Mouse (Mus musculus): ENCODE data around the gene Clec4n. TPM values are rescaled to one million over a fixed set of nuclear protein-coding genes. Genes with fewer than 3 reads are reported as not detected.
"Not testable (repeated sequence)": the region's sequence is repeated elsewhere in the genome, so short reads cannot be mapped to it uniquely, and the experiment has no call there.

Clec4n gene
- polyA plus RNA-seq, 1 experiment from 2014 or later, result 3.7 TPM

DNA sequence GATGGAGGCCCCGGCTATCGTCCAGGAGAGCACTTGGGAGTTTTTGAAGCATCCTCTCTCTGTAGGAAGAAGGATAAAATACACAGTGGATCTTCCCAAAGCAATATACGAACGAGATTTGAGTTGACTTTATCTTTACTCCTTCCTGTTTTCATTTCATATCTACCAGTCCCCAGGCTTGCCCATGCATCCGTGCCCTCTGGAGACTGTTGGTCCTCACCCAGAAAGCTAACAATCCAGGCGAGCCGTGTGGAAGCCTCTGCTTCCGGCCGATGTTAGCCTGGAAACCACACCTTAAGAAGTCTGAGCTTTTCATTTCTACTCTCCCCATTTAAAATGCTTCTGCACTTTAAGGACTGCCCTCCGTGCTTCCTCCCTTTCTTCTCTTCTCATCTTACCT lies 59.3 kb downstream of the Clec4n start:
- Histone ChIP-seq H3K36me3 (ENCODE audit: insufficient read depth, low read length) (no peaks in the 10 kb centered on the region), H3K9me3 (ENCODE audit: low read length) (no peaks in the 10 kb centered on the region), H3K9ac (replicated peaks; ENCODE audit: low read length) (no peak overlapping the region), H3K4me2 (replicated peaks; ENCODE audit: low read depth, low read length) (no peak overlapping the region), H3K4me1 (ENCODE audit: insufficient read depth, low read length) (no peaks in the 10 kb centered on the region), H3K27ac (ENCODE audit: low read length) (no peak overlapping the region), H3K27me3 (ENCODE audit: insufficient read depth, low read length) (no peaks in the 10 kb centered on the region), H3K4me3 (ENCODE audit: low read length) (no peak overlapping the region)
- ATAC-seq (ENCODE audit: low FRiP score, low TSS enrichment), result no peak
- 83% methylated on average over 10 of the region's 10 CpGs for WGBS

DNA sequence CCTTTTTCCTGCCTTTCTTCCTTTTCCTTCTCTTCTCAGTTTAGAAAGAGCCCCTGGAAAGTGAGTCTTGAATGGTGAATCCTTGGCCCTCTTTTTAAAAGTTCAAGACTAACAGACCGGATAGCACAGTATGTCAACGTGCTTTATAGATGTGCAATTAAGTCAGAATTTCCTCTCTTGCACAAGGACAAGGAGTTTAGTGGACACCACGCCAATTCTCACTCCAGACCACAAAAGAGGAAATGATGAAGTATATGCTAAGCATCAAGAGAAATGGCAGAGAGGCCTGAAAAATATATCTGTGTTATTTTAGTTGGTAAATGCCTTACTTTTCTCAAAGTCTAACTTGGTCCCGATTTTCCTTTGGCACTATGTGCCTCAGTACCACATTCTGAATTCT lies 60.1 kb downstream of the Clec4n start, which contains the start of gene Clec4e:
TSS of gene Clec4e (minus strand) at position 118 of the 400 bp plus-strand sequence.
- ATAC-seq (ENCODE audit: low FRiP score, low TSS enrichment), result no peak
- Histone ChIP-seq H3K4me3 (ENCODE audit: low read length) (no peak within 1 kb of the TSS), H3K4me2 (replicated peaks; ENCODE audit: low read depth, low read length) (no peak within 1 kb of the TSS), H3K27me3 (ENCODE audit: insufficient read depth, low read length) (no peaks in the 10 kb centered on the region), H3K9ac (replicated peaks; ENCODE audit: low read length) (no peak within 1 kb of the TSS), H3K36me3 (ENCODE audit: insufficient read depth, low read length) (no peaks in the 10 kb centered on the region), H3K27ac (ENCODE audit: low read length) (no peak within 1 kb of the TSS), H3K4me1 (ENCODE audit: insufficient read depth, low read length) (no peaks in the 10 kb centered on the region), H3K9me3 (ENCODE audit: low read length) (no peaks in the 10 kb centered on the region)
- 73% methylated on average over 4 of the region's 4 CpGs for WGBS

DNA sequence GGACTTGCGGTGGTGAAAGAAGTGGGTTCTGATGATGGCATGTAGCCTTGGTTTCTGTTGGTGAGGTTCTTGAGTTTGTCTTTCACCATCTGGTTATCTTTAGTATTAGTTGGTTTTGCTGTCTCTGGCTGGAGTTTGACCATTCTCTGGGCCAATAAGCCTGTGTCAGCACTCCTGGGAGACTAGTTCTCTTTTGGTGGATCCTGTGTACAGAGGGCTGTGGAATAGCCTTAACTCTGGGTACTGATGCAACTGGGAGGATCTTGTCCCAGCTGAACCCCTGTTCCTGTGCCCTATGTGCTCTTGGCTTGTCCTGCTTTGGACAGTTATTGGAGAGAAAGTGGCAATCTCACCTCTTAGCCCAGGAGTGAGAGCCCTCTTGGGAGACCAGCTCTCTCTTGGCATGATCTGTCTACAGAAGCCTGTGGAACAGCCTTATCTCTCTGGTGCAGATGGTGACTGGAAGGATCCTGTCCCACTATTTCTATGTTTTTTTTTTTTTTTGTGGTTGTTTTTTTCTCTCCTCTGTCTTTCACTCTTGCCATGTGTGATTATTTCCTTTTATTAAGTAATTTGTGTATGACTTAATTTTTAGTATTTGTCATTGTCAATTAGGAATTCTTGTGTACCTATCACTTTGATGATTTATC lies 63.2 kb downstream of the Clec4n start:
- 100% methylated on average over 1 of the region's 1 CpGs for WGBS
- no peaks in the 10 kb centered on the region for H3K9me3 ChIP-seq (ENCODE audit: low read length)
- no peaks in the 10 kb centered on the region for H3K4me1 ChIP-seq (ENCODE audit: insufficient read depth, low read length)
- no peak overlapping the region for H3K4me2 ChIP-seq (replicated peaks; ENCODE audit: low read depth, low read length)
- H3K9ac ChIP-seq (replicated peaks; ENCODE audit: low read length), result no peak overlapping the region
- no peak overlapping the region for H3K27ac ChIP-seq (ENCODE audit: low read length)
- no peak for ATAC-seq (ENCODE audit: low FRiP score, low TSS enrichment)
- H3K4me3 ChIP-seq (ENCODE audit: low read length), result no peak overlapping the region
- H3K36me3 ChIP-seq (ENCODE audit: insufficient read depth, low read length), result no peaks in the 10 kb centered on the region
- no peaks in the 10 kb centered on the region for H3K27me3 ChIP-seq (ENCODE audit: insufficient read depth, low read length)

DNA sequence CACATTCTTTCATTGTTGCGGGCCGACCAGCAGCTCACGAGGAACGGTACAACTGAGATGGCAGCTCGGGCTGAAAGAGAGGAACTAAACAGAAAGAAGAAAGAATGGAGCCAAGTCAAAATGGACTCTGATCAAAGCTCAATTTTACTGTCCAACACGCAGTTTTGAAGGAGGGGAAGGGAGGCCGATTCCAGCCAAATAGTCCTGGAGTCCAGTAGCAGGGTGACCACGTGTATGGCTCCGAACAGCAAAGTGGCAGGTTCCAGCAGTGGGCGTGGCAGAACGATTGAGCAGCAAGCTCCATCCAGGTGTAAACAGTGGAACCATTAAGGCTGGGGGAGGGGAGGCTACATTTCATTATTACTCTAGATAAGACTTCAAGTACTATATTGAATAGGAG lies 63.9 kb downstream of the Clec4n start:
- not testable (repeated sequence) for ATAC-seq (ENCODE audit: low FRiP score, low TSS enrichment); H3K9me3 ChIP-seq (ENCODE audit: low read length); H3K27ac ChIP-seq (ENCODE audit: low read length); H3K27me3 ChIP-seq (ENCODE audit: insufficient read depth, low read length); H3K4me1 ChIP-seq (ENCODE audit: insufficient read depth, low read length); H3K4me2 ChIP-seq (replicated peaks; ENCODE audit: low read depth, low read length); H3K36me3 ChIP-seq (ENCODE audit: insufficient read depth, low read length); H3K4me3 ChIP-seq (ENCODE audit: low read length); H3K9ac ChIP-seq (replicated peaks; ENCODE audit: low read length)
- 90% methylated on average over 11 of the region's 11 CpGs for WGBS

Other genes with a start within 250 kb of the Clec4n start
- not detected in 2 replicates for gene Clec4a4, start 239.5 kb upstream of the Clec4n start, polyA plus RNA-seq (2015; fragmentation: Nextera tagmentation; extraction: Ambion mirVana)
- gene Clec4b1, start 179.9 kb upstream of the Clec4n start, polyA plus RNA-seq (2015; fragmentation: Nextera tagmentation; extraction: Ambion mirVana), result not detected in 2 replicates
- gene Clec4a2, start 123.4 kb upstream of the Clec4n start, polyA plus RNA-seq (2015; fragmentation: Nextera tagmentation; extraction: Ambion mirVana), result 2.2 and 2.6 TPM in 2 replicates
- gene Clec4b2, start 57.0 kb upstream of the Clec4n start, polyA plus RNA-seq (2015; fragmentation: Nextera tagmentation; extraction: Ambion mirVana), result not detected in 2 replicates
- gene Clec4d, start 32.3 kb downstream of the Clec4n start, polyA plus RNA-seq (2015; fragmentation: Nextera tagmentation; extraction: Ambion mirVana), result 0.13 TPM in 1 of 2 replicates, not detected in the other
- gene Clec4e, start 60.0 kb downstream of the Clec4n start, polyA plus RNA-seq (2015; fragmentation: Nextera tagmentation; extraction: Ambion mirVana), result 0.06 and 0.19 TPM in 2 replicates
- not detected in 2 replicates for gene Vmn2r19, start 78.5 kb downstream of the Clec4n start, polyA plus RNA-seq (2015; fragmentation: Nextera tagmentation; extraction: Ambion mirVana)
- not detected in 2 replicates for gene Vmn2r20, start 188.3 kb downstream of the Clec4n start, polyA plus RNA-seq (2015; fragmentation: Nextera tagmentation; extraction: Ambion mirVana)

Data from kidney, embryonic 16.5 days (tissue).